Mouse (Mus musculus): ENCODE data around the gene Nfkbid. TPM values are rescaled to one million over a fixed set of nuclear protein-coding genes. Genes with fewer than 3 reads are reported as not detected.

The Nfkbid gene
- polyA plus RNA-seq, 1 experiment from 2014 or later, result 1.3 TPM

- no peaks in the 10 kb centered on the region for H3K27me3 ChIP-seq (ENCODE audit: control insufficient read depth, insufficient read depth, low read length)
- H3K9me3 ChIP-seq (ENCODE audit: control insufficient read depth, low read length), result no peaks in the 10 kb centered on the region
- WGBS, result 88% methylated on average over 3 of the region's 3 CpGs
- H3K27ac ChIP-seq (ENCODE audit: low read depth, low read length), result no peak overlapping the region
- H3K9ac ChIP-seq (ENCODE audit: low read length), result no peak overlapping the region
- H3K36me3 ChIP-seq (ENCODE audit: control insufficient read depth, insufficient read depth, low read length), result no peaks in the 10 kb centered on the region
- ATAC-seq (replicated peaks; ENCODE audit: low FRiP score) (no peak), DNase-seq (ENCODE audit: low spot score) (no peak)
- H3K4me2 ChIP-seq (ENCODE audit: low read depth, low read length, severe bottlenecking), result no peak overlapping the region
- H3K4me1 ChIP-seq (replicated peaks; ENCODE audit: control insufficient read depth, insufficient read depth, low read length), result peaks cover 7% of the 10 kb centered on the region; the same call in 1 of the 2 replicates
- H3K4me3 ChIP-seq (ENCODE audit: low read depth, low read length), result no peak overlapping the region
Measured at GRCm38 (mm10) chr7:30420673-30421072, 859 bp upstream of the Nfkbid start.

DNA sequence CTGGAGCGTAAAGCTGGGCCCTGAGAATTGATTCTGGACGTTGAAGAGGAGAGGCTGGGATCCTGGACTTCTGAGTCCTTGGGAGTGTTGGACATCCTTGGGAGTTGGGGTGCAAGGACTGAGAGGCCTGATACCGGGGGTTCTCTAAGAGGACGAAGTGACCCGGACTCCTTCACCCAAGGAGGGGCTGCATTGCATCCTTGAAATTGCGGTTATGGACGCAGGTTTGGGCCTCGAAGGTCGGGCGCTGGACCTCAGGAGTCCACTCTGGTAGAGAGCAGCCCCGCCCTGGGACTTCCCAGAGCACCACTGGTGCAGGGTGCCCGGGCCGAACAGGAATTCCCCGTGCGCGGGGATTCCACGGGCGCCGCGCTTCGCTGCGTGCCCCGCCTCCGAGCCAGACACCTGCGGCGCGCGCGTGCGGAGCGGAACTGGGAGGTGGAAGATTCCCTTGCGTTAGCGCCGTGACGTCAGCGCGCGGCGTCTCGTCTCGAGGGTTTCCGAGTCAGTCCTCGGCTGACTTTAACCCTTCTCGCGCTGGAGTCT is 431 bp downstream of the Nfkbid start:
- H3K27ac ChIP-seq (ENCODE audit: low read depth, low read length), result no peak overlapping the region
- H3K27me3 ChIP-seq (ENCODE audit: control insufficient read depth, insufficient read depth, low read length), result no peaks in the 10 kb centered on the region
- ATAC-seq (replicated peaks; ENCODE audit: low FRiP score) (peak; percentile 81), DNase-seq (ENCODE audit: low spot score) (peak; percentile 93)
- WGBS, result under 1% methylated on average over 45 of the region's 45 CpGs
- peak overlapping the region; percentile 52 for H3K4me3 ChIP-seq (ENCODE audit: low read depth, low read length)
- H3K36me3 ChIP-seq (ENCODE audit: control insufficient read depth, insufficient read depth, low read length), result no peaks in the 10 kb centered on the region
- peak overlapping the region; percentile 94 for H3K4me2 ChIP-seq (ENCODE audit: low read depth, low read length, severe bottlenecking)
- H3K9me3 ChIP-seq (ENCODE audit: control insufficient read depth, low read length), result no peaks in the 10 kb centered on the region
- peak overlapping the region; percentile 63 for H3K9ac ChIP-seq (ENCODE audit: low read length)
- H3K4me1 ChIP-seq (replicated peaks; ENCODE audit: control insufficient read depth, insufficient read depth, low read length), result peaks cover 7% of the 10 kb centered on the region; the same call in 1 of the 2 replicates

DNA sequence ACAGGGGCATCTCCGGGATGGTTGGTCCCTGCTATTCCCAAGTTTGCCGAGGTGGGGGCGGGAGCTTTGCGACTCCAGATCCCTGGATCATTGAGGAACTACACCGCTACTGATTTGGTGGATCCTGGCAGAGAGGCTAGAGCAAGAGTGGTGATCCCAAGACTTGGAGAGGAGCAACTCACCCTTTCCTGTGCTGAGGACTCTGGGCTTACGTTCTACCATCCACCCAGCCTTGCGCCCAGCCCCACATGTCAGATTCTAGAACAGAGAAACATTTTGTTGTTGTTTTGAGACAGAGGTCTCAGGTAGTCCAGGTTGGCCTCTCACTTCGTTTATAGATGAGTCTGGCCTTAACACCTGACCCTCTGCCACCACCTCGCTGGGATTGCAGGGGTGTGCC is 1.0 kb downstream of the Nfkbid start:
- Histone ChIP-seq H3K27ac (ENCODE audit: low read depth, low read length) (no peak overlapping the region), H3K4me3 (ENCODE audit: low read depth, low read length) (peak overlapping the region; percentile 52)
- no peak for DNase-seq (ENCODE audit: low spot score)

GRCm38 (mm10) chr7:30423071-30423641 is 1.6 kb downstream of the Nfkbid start:
- Histone ChIP-seq H3K27ac (ENCODE audit: low read depth, low read length) (no peak overlapping the region), H3K36me3 (ENCODE audit: control insufficient read depth, insufficient read depth, low read length) (no peaks in the 10 kb centered on the region), H3K9ac (ENCODE audit: low read length) (peak overlapping the region; percentile 63), H3K4me1 (replicated peaks; ENCODE audit: control insufficient read depth, insufficient read depth, low read length) (peaks cover 7% of the 10 kb centered on the region; the same call in 1 of the 2 replicates), H3K27me3 (ENCODE audit: control insufficient read depth, insufficient read depth, low read length) (no peaks in the 10 kb centered on the region), H3K4me3 (ENCODE audit: low read depth, low read length) (peak overlapping the region; percentile 52), H3K9me3 (ENCODE audit: control insufficient read depth, low read length) (no peaks in the 10 kb centered on the region), H3K4me2 (ENCODE audit: low read depth, low read length, severe bottlenecking) (peak overlapping the region; percentile 94)
- ATAC-seq (replicated peaks; ENCODE audit: low FRiP score), result no peak
- no peak for DNase-seq (ENCODE audit: low spot score)
- 55% methylated on average over 23 of the region's 23 CpGs for WGBS

More for the DNA sequence above, 1.0 kb downstream of the Nfkbid start:
- H3K36me3 ChIP-seq (ENCODE audit: control insufficient read depth, insufficient read depth, low read length), result no peaks in the 10 kb centered on the region
- peak overlapping the region; percentile 94 for H3K4me2 ChIP-seq (ENCODE audit: low read depth, low read length, severe bottlenecking)
- no peak; the same call in none of the 2 replicates for ATAC-seq (replicated peaks; ENCODE audit: low FRiP score)
- no peaks in the 10 kb centered on the region for H3K9me3 ChIP-seq (ENCODE audit: control insufficient read depth, low read length)
- 14% methylated on average over 9 of the region's 9 CpGs for WGBS
- H3K4me1 ChIP-seq (replicated peaks; ENCODE audit: control insufficient read depth, insufficient read depth, low read length), result peaks cover 7% of the 10 kb centered on the region; the same call in 1 of the 2 replicates
- H3K27me3 ChIP-seq (ENCODE audit: control insufficient read depth, insufficient read depth, low read length), result no peaks in the 10 kb centered on the region
- peak overlapping the region; percentile 63 for H3K9ac ChIP-seq (ENCODE audit: low read length)

DNA sequence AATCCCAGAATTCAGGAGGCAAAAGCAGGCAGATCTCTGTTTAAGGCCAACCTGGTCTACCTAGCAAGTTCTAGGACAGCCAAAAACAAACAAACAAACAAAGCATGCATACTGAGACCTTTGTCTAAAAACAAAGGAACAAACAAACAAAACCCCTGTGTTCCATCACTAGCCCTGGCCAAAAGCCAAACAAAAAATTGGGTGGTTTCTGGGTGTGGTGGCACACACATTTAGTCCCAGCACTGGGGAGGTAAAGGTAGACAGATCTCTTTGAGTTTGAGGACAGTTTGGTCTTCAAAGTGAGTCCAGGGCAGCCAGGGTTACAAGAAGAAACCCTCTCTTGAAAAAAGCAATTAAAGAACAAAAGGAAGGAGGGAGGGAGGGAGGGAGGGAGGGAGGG is 7.8 kb downstream of the Nfkbid start:
- no peaks in the 10 kb centered on the region for H3K27me3 ChIP-seq (ENCODE audit: control insufficient read depth, insufficient read depth, low read length)
- no peak for ATAC-seq (replicated peaks; ENCODE audit: low FRiP score)

DNA sequence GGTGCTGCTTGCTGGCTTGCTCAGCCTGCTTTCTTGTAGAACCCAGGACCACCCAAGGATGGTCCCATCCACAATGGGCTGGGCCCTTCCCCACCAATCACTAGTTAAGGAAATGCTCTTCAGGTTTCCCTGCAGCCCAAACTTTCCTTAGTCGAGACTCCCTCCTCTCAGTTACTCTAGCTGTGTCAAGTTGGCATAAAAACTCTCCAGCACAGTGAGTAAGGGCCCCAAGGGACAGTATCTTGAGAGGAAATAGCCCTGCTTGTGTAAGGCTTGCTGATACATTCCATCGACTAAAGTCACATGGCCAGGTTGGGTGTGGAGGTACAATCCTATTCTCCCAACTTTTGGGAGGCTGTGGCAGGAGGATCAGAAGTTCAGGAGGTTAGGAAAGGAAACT is 8.7 kb downstream of the Nfkbid start:
- H3K9ac ChIP-seq (ENCODE audit: low read length), result no peak overlapping the region
- H3K27ac ChIP-seq (ENCODE audit: low read depth, low read length), result no peak overlapping the region
- H3K4me3 ChIP-seq (ENCODE audit: low read depth, low read length), result no peak overlapping the region
- no peaks in the 10 kb centered on the region for H3K27me3 ChIP-seq (ENCODE audit: control insufficient read depth, insufficient read depth, low read length)
- no peaks in the 10 kb centered on the region for H3K9me3 ChIP-seq (ENCODE audit: control insufficient read depth, low read length)
- ATAC-seq (replicated peaks; ENCODE audit: low FRiP score) (no peak), DNase-seq (ENCODE audit: low spot score) (no peak)
- H3K4me1 ChIP-seq (replicated peaks; ENCODE audit: control insufficient read depth, insufficient read depth, low read length), result no peaks in the 10 kb centered on the region
- WGBS, result 83% methylated on average over 2 of the region's 2 CpGs
- no peaks in the 10 kb centered on the region for H3K36me3 ChIP-seq (ENCODE audit: control insufficient read depth, insufficient read depth, low read length)
- H3K4me2 ChIP-seq (ENCODE audit: low read depth, low read length, severe bottlenecking), result no peak overlapping the region

More for the DNA sequence above, 7.8 kb downstream of the Nfkbid start:
- Histone ChIP-seq H3K36me3 (ENCODE audit: control insufficient read depth, insufficient read depth, low read length) (no peaks in the 10 kb centered on the region), H3K4me1 (replicated peaks; ENCODE audit: control insufficient read depth, insufficient read depth, low read length) (no peaks in the 10 kb centered on the region), H3K9me3 (ENCODE audit: control insufficient read depth, low read length) (no peaks in the 10 kb centered on the region), H3K4me3 (ENCODE audit: low read depth, low read length) (no peak overlapping the region), H3K27ac (ENCODE audit: low read depth, low read length) (no peak overlapping the region), H3K9ac (ENCODE audit: low read length) (no peak overlapping the region), H3K4me2 (ENCODE audit: low read depth, low read length, severe bottlenecking) (no peak overlapping the region)
- DNase-seq (ENCODE audit: low spot score), result no peak

DNA sequence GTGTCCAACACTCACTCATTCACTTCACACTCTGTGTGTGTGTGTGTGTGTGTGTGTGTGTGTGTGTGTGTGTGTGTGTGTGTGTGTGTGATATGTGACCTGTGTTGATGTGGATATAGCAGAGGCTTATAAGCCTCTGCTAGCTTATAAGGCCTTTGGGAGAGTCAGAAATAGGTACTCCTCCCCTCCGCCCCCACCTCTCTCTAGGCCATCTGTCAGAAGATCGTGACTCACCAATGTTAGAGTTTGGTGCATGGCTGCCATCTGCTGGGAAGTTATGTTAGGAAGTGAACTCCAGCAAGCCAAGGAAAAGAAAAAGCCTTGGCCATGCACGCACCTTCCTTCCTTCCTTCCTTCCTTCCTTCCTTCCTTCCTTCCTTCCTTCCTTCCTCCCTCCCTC is 10.3 kb downstream of the Nfkbid start:
- DNase-seq (ENCODE audit: low spot score), result peak; percentile 62
- no peaks in the 10 kb centered on the region for H3K4me1 ChIP-seq (replicated peaks; ENCODE audit: control insufficient read depth, insufficient read depth, low read length)

DNA sequence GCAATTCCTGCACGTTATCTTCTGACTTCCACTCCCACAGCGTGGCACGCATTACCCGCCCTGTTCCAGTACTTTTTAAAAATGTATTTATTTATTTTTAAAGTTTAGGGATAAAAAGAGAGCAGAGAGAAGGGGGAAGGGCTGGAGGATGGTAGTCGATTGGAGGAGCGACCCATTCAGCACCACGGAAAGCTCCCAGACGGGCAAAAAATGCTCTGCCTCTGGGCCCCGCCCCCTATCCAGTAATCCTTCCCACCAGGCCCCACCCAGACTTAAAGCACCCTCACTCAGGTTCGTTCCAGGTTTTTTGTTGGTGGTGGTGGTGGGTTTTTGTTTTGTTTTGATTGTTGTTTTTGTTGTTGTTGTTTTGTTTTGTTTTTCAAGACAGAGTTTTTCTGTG is 12.7 kb downstream of the Nfkbid start:
- 3% methylated on average over 10 of the region's 10 CpGs for WGBS
- H3K4me1 ChIP-seq (replicated peaks; ENCODE audit: control insufficient read depth, insufficient read depth, low read length), result no peaks in the 10 kb centered on the region
- H3K36me3 ChIP-seq (ENCODE audit: control insufficient read depth, insufficient read depth, low read length), result no peaks in the 10 kb centered on the region
- H3K4me2 ChIP-seq (ENCODE audit: low read depth, low read length, severe bottlenecking), result no peak overlapping the region
- no peaks in the 10 kb centered on the region for H3K27me3 ChIP-seq (ENCODE audit: control insufficient read depth, insufficient read depth, low read length)
- ATAC-seq (replicated peaks; ENCODE audit: low FRiP score) (no peak), DNase-seq (ENCODE audit: low spot score) (peak; percentile 71)
- no peak overlapping the region for H3K9ac ChIP-seq (ENCODE audit: low read length)
- H3K27ac ChIP-seq (ENCODE audit: low read depth, low read length), result no peak overlapping the region
- H3K9me3 ChIP-seq (ENCODE audit: control insufficient read depth, low read length), result no peaks in the 10 kb centered on the region
- H3K4me3 ChIP-seq (ENCODE audit: low read depth, low read length), result no peak overlapping the region

More for the DNA sequence above, 10.3 kb downstream of the Nfkbid start:
- WGBS, result 15% methylated on average over 3 of the region's 3 CpGs
- Histone ChIP-seq H3K4me2 (ENCODE audit: low read depth, low read length, severe bottlenecking) (no peak overlapping the region), H3K36me3 (ENCODE audit: control insufficient read depth, insufficient read depth, low read length) (no peaks in the 10 kb centered on the region), H3K9ac (ENCODE audit: low read length) (no peak overlapping the region), H3K4me3 (ENCODE audit: low read depth, low read length) (no peak overlapping the region), H3K27ac (ENCODE audit: low read depth, low read length) (no peak overlapping the region), H3K27me3 (ENCODE audit: control insufficient read depth, insufficient read depth, low read length) (no peaks in the 10 kb centered on the region), H3K9me3 (ENCODE audit: control insufficient read depth, low read length) (no peaks in the 10 kb centered on the region)
- 0 out of 2 replicates have a peak, but pooled peaks have one; percentile 30 for ATAC-seq (replicated peaks; ENCODE audit: low FRiP score)

DNA sequence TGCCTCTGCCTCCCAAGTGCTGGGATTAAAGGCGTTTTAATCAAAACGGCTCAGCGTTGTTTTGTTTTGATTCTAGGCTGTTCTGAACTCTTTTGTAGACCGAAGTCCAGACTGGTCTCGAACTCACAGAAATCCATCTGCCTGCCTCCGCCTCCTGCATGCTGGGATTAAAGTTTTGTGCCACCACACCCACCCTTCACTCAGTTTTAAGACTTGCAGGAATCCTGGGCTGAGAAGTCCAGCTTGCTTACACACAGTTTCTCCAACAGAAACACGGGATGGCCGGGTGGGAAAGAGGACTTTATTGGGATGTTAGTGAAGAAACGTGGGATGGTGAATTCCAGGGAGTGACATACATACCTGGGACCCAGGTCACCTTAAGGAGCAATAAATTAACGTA is 13.2 kb downstream of the Nfkbid start:
- no peaks in the 10 kb centered on the region for H3K4me1 ChIP-seq (replicated peaks; ENCODE audit: control insufficient read depth, insufficient read depth, low read length)
- DNase-seq (ENCODE audit: low spot score) (no peak), ATAC-seq (replicated peaks; ENCODE audit: low FRiP score) (no peak)
- H3K4me3 ChIP-seq (ENCODE audit: low read depth, low read length), result no peak overlapping the region
- 73% methylated on average over 10 of the region's 10 CpGs for WGBS
- no peaks in the 10 kb centered on the region for H3K36me3 ChIP-seq (ENCODE audit: control insufficient read depth, insufficient read depth, low read length)
- no peak overlapping the region for H3K27ac ChIP-seq (ENCODE audit: low read depth, low read length)
- H3K27me3 ChIP-seq (ENCODE audit: control insufficient read depth, insufficient read depth, low read length), result no peaks in the 10 kb centered on the region
- H3K9me3 ChIP-seq (ENCODE audit: control insufficient read depth, low read length), result no peaks in the 10 kb centered on the region
- no peak overlapping the region for H3K4me2 ChIP-seq (ENCODE audit: low read depth, low read length, severe bottlenecking)
- H3K9ac ChIP-seq (ENCODE audit: low read length), result no peak overlapping the region

Data from forebrain, embryonic 11.5 days (tissue).